Mouse (Mus musculus) spleen, adult 12 weeks (tissue): ENCODE results near the gene Esf1.
"Not testable (repeated sequence)": the region's sequence is repeated elsewhere in the genome, so short reads cannot be mapped to it uniquely, and the experiment has no call there.

Experiments used
- DNase-seq: peaks from one replicate; pipeline ENCODE4 v3.0.0; 2022; ENCODE audit warnings: low spot score

The Esf1 gene

GRCm38 (mm10) chr2:140096034-140096433, 74.3 kb downstream of the Esf1 start:
- DNase-seq, result no peak

GRCm38 (mm10) chr2:140093433-140093832, 76.9 kb downstream of the Esf1 start:
- no peak for DNase-seq

GRCm38 (mm10) chr2:140084245-140084644, 86.1 kb downstream of the Esf1 start:
- DNase-seq, result no peak

GRCm38 (mm10) chr2:140080747-140081577, 89.4 kb downstream of the Esf1 start:
- no peak for DNase-seq

GRCm38 (mm10) chr2:140079284-140079683, 91.1 kb downstream of the Esf1 start:
- DNase-seq, result not testable (repeated sequence)

- DNase-seq, result no peak
Measured at GRCm38 (mm10) chr2:140078600-140079280, 91.6 kb downstream of the Esf1 start.

- DNase-seq, result no peak
Measured at GRCm38 (mm10) chr2:140077476-140077875, 92.9 kb downstream of the Esf1 start.

GRCm38 (mm10) chr2:140075150-140075549, 95.2 kb downstream of the Esf1 start:
- no peak for DNase-seq
